Mouse (Mus musculus): ENCODE results near the gene Fpgs.

Fpgs gene

DNA sequence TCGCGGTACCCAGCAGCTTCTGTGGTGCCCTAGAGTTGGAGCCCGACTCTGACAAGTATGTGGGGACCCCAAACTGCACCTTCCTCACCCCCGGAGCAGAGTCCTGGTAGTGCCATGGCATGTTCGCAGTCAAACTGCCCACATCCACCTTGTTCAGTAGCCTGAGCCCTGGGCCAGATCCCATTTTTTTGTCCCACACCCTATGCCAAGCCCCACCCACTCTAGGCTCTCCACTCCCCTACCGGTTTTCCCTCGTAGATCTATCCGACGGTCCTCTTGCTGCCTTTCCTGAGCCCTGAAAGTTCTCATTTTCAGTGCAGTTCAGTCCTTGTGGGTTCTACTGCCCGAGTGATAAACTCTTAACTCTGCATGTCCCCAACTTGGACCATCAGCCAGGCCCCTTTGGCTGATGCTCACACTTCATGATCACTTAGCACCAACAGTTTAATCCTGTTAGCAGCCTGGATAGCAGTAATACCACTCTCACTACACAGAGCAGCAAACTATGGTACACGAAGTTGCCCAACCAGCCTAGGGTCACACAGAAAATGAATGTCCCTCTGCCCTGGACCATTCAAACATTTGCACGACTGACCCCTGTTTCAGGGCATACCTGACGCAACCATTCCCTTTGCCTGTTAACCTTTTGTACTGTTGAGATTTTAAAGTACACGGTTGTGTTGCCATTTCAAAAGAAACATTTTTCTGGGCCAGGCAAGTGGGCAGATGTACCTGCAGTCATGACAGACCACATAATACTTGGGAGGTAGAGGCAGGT is 2.8 kb downstream of the Fpgs start:
- DNase-seq (ENCODE audit: low read depth, low spot score), result no peak

DNA sequence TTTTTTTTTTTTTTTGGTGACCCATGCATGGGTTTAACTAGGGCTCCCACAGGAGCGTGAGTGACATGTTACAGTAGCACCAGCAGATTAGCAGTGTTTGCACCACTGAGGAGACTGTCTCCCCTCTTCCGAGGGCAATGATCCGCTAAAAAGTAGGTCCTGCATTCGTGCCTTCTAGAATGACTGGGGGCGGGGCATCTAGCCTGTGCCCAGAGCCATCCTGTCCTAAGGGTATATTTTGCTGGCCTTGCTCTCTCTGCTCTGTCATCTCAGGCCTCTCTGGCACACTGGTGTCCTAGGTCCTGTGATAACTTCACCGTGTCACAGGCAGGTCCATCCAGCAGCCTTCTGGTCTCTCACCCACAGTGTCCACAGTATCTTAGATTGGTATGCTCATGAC is 4.3 kb downstream of the Fpgs start:
- no peak for DNase-seq (ENCODE audit: low read depth, low spot score)

DNA sequence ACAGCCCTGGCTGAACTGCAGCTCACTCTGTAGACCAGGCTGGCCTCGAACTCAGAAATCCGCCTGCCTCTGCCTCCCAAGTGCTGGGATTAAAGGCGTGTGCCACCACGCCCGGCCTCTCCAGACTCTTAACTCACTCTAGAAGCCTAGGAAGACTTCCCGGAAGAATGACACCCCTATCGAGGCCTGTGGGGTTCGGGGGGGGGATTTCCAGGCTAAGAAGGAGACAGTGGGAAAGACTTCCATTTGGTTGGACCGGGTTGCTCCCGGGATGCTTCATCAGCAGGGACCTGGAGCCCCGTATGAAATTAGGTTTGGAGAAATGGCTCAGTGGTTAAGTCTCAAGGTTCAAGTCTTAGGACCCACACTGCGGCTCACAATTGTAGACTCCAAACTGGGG is 9.3 kb downstream of the Fpgs start:
- no peak for DNase-seq (ENCODE audit: low read depth, low spot score)

DNA sequence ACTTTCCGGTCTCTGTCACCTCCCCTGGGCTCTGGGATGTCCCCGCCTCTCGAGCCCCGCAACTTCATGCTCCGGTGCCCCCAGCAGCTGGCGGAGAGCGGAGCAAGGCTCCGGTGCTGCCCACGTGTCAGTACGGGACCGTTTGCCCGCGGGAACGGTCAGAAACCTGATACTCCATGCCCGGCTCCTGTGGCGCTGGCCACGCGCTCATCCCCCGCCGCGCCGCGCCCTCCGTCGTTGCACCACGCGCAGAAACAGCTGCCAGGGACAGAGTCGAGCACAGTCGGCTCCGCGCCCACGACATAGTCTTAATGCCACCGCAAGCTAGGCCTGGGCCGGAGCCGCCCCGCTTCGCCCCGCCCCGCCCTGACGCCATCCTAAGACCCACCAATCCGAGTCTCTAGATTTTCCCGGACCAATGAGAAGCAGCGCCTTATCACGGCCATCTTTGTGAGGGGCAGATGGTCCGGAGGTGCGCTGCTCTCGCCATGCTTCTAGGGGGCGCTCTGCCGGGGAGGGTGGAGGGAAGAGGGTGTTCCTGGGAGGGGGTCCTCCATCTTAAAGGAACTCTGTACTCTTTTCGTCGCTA is 10.0 kb downstream of the Fpgs start:
- DNase-seq (ENCODE audit: low read depth, low spot score), result peak; percentile 98

DNA sequence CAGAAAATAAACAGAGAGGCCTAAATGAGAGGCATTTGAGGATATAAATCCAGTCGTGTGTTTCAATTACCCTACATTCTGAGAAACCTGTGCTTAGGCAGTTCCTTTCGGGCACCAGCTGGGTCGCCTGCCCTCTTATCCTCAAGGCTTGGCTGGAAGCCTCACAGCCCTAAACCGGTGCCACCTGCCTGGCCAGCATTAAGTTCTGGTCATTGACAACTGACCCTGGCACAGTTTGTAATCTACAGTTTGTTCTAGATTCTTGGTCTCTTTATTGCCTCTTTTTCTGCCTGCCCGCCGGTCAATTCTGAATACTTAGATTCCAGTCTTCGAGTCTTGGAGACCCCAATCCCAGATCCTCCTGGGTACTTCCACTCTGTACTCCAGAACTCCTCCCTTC is 10.7 kb downstream of the Fpgs start:
- no peak for DNase-seq (ENCODE audit: low read depth, low spot score)

DNA sequence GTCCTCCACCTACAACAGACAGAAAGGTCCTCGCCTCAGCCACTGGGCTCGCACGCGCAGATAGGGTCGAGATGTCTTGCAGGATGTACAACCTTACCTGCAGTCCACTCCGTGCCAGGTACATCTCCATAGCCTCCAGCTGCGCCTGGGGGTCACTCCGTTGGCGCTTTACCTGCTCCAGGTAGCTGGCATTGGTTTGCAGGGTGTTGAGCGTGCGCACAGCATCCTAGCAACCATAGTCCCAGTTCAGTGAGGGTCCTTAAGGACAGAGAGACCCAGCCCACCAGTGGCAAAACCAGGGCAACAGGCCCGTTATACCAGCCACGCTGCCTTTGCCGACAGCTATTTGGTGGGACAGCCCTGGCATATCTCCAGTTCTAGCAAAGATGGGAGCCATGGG is 11.4 kb downstream of the Fpgs start:
- no peak for DNase-seq (ENCODE audit: low read depth, low spot score)

DNA sequence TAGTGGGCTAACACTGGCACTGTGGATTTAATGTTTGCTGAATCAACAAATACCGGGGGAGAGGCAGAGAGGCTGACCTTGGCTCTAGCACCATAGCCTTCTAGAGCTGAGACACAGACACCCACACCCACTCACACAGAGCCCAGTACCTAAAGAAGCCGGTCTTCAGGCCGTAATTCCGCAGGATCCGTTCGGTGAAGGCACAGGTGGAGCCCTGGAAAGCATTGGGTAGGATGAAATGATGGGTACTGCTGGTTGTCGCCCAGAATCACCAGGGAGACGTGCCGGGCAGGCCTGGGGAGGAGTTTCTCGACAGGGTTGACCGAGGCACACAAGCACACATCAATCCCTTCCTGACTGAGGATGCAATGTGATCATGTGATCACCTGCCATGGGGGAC is 12.9 kb downstream of the Fpgs start:
- DNase-seq (ENCODE audit: low read depth, low spot score), result no peak

DNA sequence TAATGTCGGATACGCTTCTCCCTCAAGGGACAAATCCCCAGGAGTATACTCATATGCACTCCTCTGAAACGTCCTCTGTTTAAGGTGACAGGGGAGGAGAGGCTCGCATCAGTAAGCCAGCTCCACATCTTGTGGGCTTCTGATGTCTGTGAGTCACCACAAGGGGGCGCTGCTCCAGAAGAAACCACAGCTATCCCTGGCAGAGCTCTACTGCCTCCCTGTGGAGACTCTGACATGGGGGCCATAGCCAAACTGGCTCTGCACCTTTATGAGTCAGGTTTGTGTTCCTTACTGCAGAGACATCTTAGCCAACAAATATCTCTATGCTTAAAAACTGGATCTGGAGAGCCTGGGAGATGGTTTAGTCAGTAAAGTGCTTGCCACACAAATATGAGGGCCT is 14.5 kb downstream of the Fpgs start:
- peak; percentile 96 for DNase-seq (ENCODE audit: low read depth, low spot score)

DNA sequence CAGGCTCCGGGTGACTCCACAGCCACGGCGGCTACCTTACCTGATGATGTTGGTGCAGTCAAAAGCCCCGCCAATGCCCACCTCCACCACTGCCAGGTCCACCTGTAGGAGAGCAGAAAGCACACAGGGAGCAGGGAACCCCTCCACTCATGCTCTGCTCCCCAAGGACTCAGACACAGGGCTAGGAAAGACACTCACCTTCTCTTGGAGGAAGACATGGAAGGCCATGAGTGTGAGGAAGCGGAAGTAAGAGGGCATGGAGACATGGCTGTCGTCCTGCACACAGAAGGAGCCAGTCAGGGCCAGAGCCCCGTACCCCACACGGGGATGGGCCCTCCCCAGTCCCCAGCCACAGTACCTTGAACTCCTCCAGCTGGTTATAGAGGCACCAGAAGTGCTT is 16.4 kb downstream of the Fpgs start:
- DNase-seq (ENCODE audit: low read depth, low spot score), result no peak

DNA sequence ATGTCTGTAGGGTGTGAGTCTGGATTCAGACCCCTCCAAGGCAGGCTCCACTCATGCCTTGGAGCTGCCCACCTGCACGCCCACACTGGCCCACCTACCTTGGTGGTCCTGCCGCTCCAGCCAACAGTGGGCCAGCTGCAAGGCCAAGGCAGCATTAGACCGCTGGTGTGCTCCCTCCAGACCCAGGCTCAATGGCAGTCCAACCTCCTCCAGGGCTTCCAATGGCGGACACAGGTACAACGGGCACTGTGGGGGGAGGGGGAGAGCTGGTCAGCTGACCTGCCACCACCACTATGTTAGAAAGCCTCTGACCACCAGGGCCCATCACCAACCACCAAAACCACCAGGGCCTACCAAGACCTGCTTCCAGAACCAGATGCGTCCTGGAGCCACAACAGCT is 17.3 kb downstream of the Fpgs start:
- DNase-seq (ENCODE audit: low read depth, low spot score), result no peak

DNA sequence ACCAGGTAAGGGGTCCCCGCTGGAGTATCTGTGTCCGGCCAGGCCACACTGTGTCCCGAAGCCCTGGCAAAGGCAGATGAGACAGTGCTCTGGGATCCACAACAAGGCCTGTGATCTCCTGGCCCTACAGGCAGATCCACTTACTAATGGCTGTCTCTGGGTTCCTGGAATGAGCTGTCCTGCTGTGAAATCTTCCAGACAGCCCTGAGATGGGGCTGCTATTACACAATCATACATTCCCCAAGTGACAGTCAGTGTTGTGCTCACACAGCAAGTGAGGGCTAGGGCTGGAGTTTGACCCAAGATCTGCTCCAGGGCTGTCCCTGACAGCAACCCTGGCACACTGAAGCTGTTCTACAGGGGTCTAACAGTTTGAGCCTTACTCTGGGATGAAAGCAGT is 18.1 kb downstream of the Fpgs start:
- no peak for DNase-seq (ENCODE audit: low read depth, low spot score)

DNA sequence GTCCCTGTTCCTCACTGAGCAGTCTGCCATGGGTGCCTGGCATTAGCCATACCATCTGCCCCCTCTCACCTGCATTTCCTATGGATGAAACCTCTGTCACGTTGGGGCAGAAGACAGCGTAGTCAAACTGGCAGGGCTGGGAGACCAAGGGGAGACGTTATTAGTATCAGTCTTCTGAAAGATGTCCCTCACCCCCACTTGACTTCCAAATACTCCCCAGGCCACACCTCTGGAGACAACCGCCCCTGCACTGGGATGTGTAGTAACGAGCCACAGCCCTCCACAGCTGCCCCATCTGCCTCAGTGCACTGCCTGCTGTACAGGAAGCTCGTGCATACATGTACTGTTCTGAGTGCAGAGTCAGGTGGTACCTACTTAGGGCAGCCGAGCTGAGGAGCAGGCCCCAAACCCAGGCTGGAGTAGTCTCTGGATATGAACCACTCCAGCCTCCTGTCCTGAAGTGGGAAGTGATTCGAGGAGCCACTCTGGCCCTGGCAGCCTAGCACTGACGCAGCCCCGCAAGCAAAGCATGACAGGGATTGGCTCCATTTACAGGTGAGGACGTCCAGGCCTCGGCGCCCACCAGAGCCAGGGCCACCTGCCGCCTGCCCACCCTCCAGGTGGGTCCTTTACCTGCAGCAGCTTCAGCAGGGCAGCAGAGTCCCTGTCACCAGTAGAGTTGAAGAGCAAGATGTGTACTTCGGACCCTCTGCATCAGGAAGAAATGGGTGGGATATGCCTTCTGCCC is 19.1 kb downstream of the Fpgs start:
- no peak for DNase-seq (ENCODE audit: low read depth, low spot score)

DNA sequence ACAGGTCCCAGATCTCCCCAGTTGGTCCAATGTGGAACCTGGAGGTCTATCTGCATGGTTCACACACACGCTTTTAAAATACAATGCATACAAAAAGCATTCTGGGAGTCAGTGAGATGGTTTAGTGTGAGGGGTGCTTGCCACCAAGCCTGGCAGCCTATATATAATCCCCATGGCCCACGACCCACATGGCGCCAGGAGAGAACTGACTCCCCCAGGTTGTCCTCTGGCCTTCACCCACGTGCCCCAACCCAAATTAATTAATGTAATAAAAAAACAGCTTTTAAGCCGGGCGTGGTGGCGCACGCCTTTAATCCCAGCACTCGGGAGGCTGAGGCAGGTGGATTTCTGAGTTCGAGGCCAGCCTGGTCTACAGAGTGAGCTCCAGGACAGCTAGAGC is 20.2 kb downstream of the Fpgs start:
- no peak for DNase-seq (ENCODE audit: low read depth, low spot score)

DNA sequence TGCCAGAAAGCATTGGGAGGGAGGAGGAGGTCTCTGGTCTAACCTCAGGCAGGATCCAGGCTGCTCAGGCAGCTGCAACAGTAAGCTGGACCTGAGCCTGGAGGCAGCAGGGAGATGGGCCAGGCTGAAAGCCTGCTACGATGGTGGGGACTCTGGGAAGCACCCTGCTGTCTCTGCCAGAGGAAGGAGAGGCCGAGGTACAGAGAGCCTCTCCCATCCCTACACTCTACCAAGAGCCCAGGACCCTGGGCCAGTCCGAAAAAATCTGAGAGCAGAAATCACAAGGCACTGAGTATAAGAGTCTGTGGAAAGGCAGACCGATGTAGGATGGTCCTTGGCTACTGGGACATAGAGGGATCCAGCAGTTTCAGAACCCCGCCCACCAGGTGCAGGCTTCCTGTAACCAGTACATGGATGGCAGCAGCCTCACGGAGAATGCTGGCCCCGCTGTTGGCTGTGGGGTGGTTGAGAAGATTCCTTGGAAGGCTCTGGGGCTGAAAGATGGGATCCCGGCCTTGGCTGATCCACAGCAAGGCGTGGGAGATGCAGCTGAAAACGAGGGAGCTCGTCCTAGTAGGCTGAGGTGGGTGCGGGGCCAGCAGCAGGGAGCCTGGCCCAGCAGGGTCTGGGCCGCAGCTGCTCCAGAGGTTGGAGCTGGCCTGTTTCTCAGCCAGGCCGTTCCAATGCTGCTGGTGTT is 21.1 kb downstream of the Fpgs start:
- DNase-seq (ENCODE audit: low read depth, low spot score), result no peak

DNA sequence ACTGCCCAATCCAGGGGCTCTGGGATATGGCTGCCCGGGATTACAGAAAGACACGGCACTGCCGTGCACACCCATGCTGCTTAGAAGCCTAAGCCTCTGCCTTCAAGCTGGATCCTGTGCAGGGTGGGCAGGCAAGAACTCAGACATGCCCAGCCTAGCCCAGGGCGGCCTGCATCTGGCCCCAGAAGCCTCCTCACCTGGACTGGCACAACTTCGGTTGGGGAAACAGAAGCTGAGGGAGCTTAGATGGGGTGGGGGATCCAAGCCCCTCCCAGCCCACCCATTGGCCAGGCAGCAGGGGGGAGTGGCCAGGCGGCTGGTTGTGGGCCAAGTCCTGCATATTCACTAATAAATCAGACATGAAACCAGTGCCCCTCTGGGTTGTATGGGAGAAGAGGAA is 22.2 kb downstream of the Fpgs start:
- DNase-seq (ENCODE audit: low read depth, low spot score), result no peak

DNA sequence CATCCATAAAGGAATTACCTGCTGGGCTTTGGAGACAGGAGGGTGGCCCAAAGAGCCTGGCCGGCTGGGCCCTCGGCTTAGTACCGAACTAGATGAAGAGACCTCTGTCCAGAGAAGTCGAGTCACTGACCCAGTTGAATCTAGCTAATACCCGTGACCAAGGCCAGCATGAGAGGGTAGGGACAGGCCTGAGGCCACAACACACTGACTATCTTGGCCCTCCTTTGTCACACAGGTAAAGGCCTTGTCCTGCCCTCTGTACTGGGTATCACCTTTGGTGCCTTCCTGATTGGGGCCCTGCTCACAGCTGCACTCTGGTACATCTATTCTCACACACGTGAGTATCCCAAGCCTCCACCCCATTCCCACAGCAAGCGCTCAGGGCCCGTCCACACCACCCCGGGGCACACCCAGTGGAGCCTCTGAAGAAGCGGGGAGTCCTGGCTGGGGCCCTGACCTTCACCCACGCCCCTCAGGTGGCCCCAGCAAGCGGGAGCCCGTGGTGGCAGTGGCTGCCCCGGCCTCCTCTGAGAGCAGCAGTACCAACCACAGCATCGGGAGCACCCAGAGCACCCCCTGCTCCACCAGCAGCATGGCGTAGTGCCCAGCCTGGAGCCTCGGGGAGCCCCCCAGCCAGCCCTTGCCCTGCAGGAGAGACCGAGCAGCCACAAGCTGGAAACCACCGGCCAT is 22.8 kb downstream of the Fpgs start:
- no peak for DNase-seq (ENCODE audit: low read depth, low spot score)

DNA sequence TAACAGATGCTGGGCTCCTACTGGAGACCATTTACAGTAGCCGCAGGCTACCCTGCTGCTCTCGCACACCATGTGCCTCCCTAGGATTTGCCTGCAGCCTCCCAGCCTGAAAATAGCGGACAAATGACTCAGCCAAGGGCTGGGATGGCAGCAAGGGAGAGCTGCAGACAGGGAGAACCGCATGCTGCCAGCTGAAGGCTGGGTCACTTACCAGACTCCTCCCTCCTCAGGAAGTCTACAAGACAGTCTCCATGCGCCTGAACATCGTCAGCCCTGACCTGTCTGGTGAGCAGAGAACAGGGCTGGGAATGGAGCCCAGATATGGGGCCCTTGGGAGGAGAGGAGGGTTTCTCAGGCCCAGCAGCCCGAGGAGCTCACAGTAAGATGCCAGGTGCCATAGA is 23.9 kb downstream of the Fpgs start:
- no peak for DNase-seq (ENCODE audit: low read depth, low spot score)

DNA sequence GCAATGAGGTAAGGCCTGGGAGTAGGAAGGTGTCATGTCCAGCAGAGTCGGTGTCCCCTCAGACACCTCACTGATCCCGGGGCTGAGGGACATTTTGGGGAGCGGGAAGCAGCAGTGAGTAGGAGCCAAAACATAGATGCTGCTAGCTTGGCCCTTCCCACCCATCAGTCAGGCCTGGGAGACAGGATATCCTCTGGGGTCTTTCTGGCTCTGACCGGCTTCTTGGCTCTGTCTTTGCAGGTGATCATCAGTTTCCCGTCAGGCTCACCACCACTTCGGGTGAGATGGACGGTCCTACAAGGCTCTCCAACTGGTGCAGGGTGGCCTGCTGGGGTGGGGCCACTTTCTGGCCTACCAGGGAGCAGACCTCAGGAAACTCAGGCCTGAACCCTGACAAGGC is 26.3 kb downstream of the Fpgs start:
- DNase-seq (ENCODE audit: low read depth, low spot score), result no peak

DNA sequence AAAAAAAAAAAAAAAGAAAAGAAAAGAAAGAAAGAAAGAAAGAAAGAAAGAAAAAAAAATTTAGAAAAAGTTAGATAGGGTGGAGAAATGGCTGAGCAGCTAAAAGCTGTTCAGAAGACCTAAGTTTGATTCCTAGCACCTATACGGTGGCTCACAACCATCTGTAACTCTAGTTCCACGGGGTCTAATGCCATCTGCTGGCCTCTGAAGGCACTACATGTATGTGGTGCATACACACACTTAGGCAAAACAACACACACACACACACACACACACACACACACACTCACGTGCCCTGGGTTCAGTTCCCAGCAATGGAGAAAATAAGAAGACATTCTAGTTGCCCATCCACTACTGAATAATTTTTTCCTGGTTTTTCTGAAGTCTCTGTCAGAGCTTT is 27.1 kb downstream of the Fpgs start:
- no peak for DNase-seq (ENCODE audit: low read depth, low spot score)

DNA sequence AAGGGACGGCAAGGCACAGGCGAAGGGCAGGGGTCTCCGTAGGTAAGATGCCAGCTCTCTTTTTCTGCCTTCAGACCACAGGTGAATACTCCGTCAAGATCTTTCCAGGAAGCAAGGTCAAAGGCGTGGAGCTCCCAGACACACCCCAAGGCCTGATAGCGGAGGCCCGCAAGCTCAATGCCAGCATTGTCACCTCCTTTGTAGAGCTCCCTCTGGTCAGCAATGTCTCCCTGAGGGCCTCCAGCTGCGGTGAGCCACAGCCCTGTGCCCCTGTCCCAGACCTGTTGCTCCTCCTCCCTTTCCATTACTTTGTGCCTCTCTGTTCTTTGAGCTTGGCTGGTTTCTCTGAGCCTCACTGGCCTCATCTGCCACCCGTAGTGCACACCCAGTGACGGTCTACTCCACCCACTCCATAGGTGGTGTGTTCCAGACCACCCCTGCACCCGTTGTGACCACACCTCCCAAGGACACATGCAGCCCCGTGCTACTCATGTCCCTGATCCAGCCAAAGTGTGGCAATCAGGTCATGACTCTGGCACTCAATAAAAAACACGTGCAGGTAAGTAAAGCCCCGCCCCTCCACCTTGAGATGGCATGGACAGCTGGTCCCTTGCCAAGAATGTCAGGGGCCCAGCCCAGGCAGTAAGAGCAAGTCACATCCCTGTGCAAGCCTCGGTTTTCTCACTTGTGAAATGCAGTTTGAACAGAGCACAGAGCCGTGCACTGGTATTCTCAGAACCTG is 30.6 kb downstream of the Fpgs start:
- DNase-seq (ENCODE audit: low read depth, low spot score), result no peak

Data from CD4-positive, CD25-positive, alpha-beta regulatory T cell, adult 2 months (primary cell).